Mouse (Mus musculus) liver, embryonic 14.5 days (tissue): ENCODE data around the gene Fam174b. TPM values are rescaled to one million over a fixed set of nuclear protein-coding genes. Genes with fewer than 3 reads are reported as not detected.

ENCODE experiments used
- ATAC-seq: fragments of 200-750 bp; cut with Nextera tagmentation; 2 replicates; pipeline ENCODE4 v1.8.0; 2017; ENCODE audit warnings: moderate number of reproducible peaks, mild to moderate bottlenecking, moderate library complexity; ENCODE audit not compliant: insufficient read depth
- DNase-seq, 3 experiments: peaks; one replicate each; pipeline ENCODE4 v3.0.0-alpha.2; 2012 to 2013; ENCODE audit warnings: low read depth in 3 of 3, low spot score in 3 of 3
- H3K27ac ChIP-seq: fragments of 300-500 bp; sonication (generic); 2 replicates; pipeline ENCODE4 v1.5.1; 2014; ENCODE audit warnings: moderate library complexity, mild to moderate bottlenecking, control low read depth, inconsistent platforms
- H3K27me3 ChIP-seq: fragments of 300-500 bp; sonication (generic); 2 replicates; pipeline ENCODE4 v1.6.1; 2014; ENCODE audit warnings: mild to moderate bottlenecking, low read length, moderate library complexity; ENCODE audit not compliant: control insufficient read depth, insufficient read depth
- H3K36me3 ChIP-seq: fragments of 300-500 bp; sonication (generic); replicated peaks from 2 replicates; pipeline ENCODE4 v1.6.1; 2014; ENCODE audit warnings: low read depth; ENCODE audit not compliant: control insufficient read depth, insufficient read depth
- H3K4me1 ChIP-seq, 2 experiments: fragments of 200-500 bp in 1 of 2; fragments of 300-500 bp in 1 of 2; sonication (generic) in 1 of 2; replicated peaks; 2 replicates each; pipeline ENCODE4 v1.6.1; 2012 to 2014; ENCODE audit warnings: antibody characterized with exemption in 1 of 2, inconsistent platforms in 1 of 2, low read length in 1 of 2; ENCODE audit not compliant: control insufficient read depth in 2 of 2, insufficient read depth in 2 of 2
- H3K4me2 ChIP-seq: fragments of 300-500 bp; sonication (generic); 2 replicates; pipeline ENCODE4 v1.6.1; 2014; ENCODE audit warnings: low read depth, mild to moderate bottlenecking, control low read depth, moderate library complexity
- H3K4me3 ChIP-seq, 2 experiments: fragments of 200-500 bp in 1 of 2; fragments of 300-500 bp in 1 of 2; sonication (generic) in 1 of 2; 2 replicates each; pipeline ENCODE4 v1.5.1; 2012 to 2014; ENCODE audit warnings: low read depth in 2 of 2, low read length in 2 of 2, mild to moderate bottlenecking in 2 of 2, control low read depth in 1 of 2, inconsistent platforms in 1 of 2, moderate library complexity in 1 of 2; ENCODE audit not compliant: insufficient read depth in 1 of 2
- H3K9ac ChIP-seq: fragments of 300-500 bp; sonication (generic); replicated peaks from 2 replicates; pipeline ENCODE4 v1.6.1; 2014; ENCODE audit warnings: mild to moderate bottlenecking, control low read depth, moderate library complexity
- H3K9me3 ChIP-seq: fragments of 300-500 bp; sonication (generic); 2 replicates; pipeline ENCODE4 v1.6.1; 2016; ENCODE audit warnings: low read length, mixed read lengths; ENCODE audit not compliant: control insufficient read depth
- CTCF ChIP-seq: IDR thresholded peaks from 2 replicates; pipeline ENCODE4 v1.5.1; 2016; ENCODE audit warnings: antibody characterized with exemption, low read depth, control low read depth
- EP300 ChIP-seq: IDR thresholded peaks from 2 replicates; pipeline ENCODE4 v1.6.1; 2016; ENCODE audit warnings: antibody characterized with exemption, low read depth
- WGBS: fragments of 180-500 bp; shearing (Covaris S2); extraction: QIAGEN DNeasy Blood & Tissue Kit; methylation state at CpG from one replicate; pipeline ENCODE4 v1.1.7; 2014; ENCODE audit not compliant: insufficient replicate concordance; 5-methylcytosine and 5-hydroxymethylcytosine counted together
- polyA plus RNA-seq, 2 experiments: library from polyadenylated mRNA; depleted of rRNA in 1 of 2; stranded (reverse) in 1 of 2; unstranded in 1 of 2; fragments of >200 nt; fragmentation: Nextera tagmentation in 1 of 2; extraction: Ambion mirVana in 1 of 2; gene quantifications; 2 replicates each; pipeline versions ENCODE4 v1.2.1 to v1.2.3; 2012 to 2014

Gene Fam174b
- polyA plus RNA-seq, 2 experiments, result 1.6 to 2.3 TPM

DNA sequence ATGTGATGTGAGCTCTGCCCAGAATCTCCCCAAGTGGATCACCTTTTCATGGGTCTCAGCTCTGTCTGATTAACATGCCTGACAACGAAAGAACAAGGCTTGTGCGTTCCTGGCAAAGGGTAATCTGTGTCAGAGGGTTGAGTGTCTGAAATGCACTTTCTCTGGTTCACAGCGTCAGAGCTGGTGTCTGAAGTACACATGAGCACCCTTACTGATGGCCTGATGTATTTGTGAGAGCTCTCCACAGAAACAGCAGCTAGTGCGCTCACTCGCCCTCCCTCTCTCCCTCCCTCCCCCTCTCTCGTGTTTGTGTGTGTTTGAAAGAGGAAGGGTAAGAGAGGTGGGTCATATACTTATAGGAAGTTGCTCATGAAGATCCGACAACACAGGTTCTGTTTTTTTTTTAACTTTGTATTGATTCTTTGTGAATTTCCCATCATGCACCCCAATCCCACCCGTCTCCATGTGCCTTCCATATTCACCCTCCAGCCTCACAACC lies 21.6 kb downstream of the Fam174b start:
- Histone ChIP-seq H3K27me3 (no peaks in the 10 kb centered on the region), H3K4me3 (no peak overlapping the region), H3K9me3 (no peaks in the 10 kb centered on the region), H3K36me3 (no peaks in the 10 kb centered on the region), H3K27ac (no peak overlapping the region), H3K9ac (no peak overlapping the region), H3K4me1 (peaks cover 16 to 19% of the 10 kb centered on the region in 2 experiments), H3K4me2 (no peak overlapping the region)
- ATAC-seq, result no peak
- DNase-seq, result no peak
- WGBS, result 50% methylated on average over 8 of the region's 8 CpGs
- no peak for TF ChIP-seq CTCF
- TF ChIP-seq EP300, result no peak

GRCm38 (mm10) chr7:73764679-73765078 lies 24.6 kb downstream of the Fam174b start:
- WGBS, result 38% methylated on average over 5 of the region's 5 CpGs
- Histone ChIP-seq H3K27ac (peak overlapping the region; percentile 68), H3K4me3 (no peak overlapping the region), H3K9ac (no peak overlapping the region), H3K4me1 (peaks cover 16 to 19% of the 10 kb centered on the region in 2 experiments), H3K4me2 (no peak overlapping the region), H3K36me3 (no peaks in the 10 kb centered on the region), H3K27me3 (no peaks in the 10 kb centered on the region), H3K9me3 (no peaks in the 10 kb centered on the region)
- no peak for DNase-seq
- no peak for TF ChIP-seq CTCF
- peak; percentile 15; the same call in 1 of the 2 replicates for TF ChIP-seq EP300
- no peak for ATAC-seq

GRCm38 (mm10) chr7:73765186-73765903 lies 25.2 kb downstream of the Fam174b start:
- H3K4me3 ChIP-seq, result no peak overlapping the region
- H3K4me2 ChIP-seq, result peak overlapping the region; percentile 5
- no peaks in the 10 kb centered on the region for H3K9me3 ChIP-seq
- no peaks in the 10 kb centered on the region for H3K36me3 ChIP-seq
- peaks cover 16 to 19% of the 10 kb centered on the region in 2 experiments for H3K4me1 ChIP-seq
- no peak overlapping the region for H3K9ac ChIP-seq
- 8% methylated on average over 7 of the region's 7 CpGs for WGBS
- DNase-seq (peak; percentile 37 to 51 (median 47)), ATAC-seq (peak; percentile 87)
- TF ChIP-seq EP300 (peak; percentile 86), CTCF (no peak)
- H3K27ac ChIP-seq, result peak overlapping the region; percentile 68
- no peaks in the 10 kb centered on the region for H3K27me3 ChIP-seq

DNA sequence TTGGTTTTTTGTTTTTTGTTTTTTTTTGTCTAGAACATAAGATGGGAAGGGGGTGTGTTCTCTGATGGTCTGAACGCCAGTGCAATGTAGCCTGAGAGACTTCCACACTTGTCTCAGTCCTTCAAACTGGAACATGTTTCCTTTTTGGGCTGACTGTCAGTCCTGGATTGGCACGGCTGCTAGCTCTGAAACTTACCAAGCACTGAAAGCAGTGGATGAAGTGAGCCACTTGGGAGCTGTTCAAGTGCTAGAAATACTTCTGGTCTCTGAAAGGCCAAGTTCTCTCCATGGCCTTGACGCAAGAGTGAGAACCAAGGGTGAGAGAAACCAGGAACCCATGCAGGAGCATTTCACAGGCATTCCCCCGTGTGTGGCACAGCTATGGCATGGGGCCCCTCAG lies 29.1 kb downstream of the Fam174b start:
- Histone ChIP-seq H3K4me1 (peaks cover 16 to 19% of the 10 kb centered on the region in 2 experiments), H3K9ac (no peak overlapping the region), H3K27me3 (no peaks in the 10 kb centered on the region), H3K36me3 (no peaks in the 10 kb centered on the region), H3K27ac (no peak overlapping the region), H3K4me3 (no peak overlapping the region), H3K9me3 (no peaks in the 10 kb centered on the region), H3K4me2 (no peak overlapping the region)
- WGBS, result 74% methylated on average over 4 of the region's 4 CpGs
- ATAC-seq, result no peak
- no peak for DNase-seq
- TF ChIP-seq EP300, result no peak
- TF ChIP-seq CTCF, result no peak

GRCm38 (mm10) chr7:73771384-73772274 lies 31.5 kb downstream of the Fam174b start:
- ATAC-seq, result peak; percentile 31; the same call in 1 of the 2 replicates
- DNase-seq, result no peak
- peak overlapping the region; percentile 41 for H3K4me2 ChIP-seq
- H3K9me3 ChIP-seq, result no peaks in the 10 kb centered on the region
- no peak overlapping the region for H3K27ac ChIP-seq
- H3K4me3 ChIP-seq, result peak overlapping the region; percentile 17 to 32; a peak in 2 of 4 replicates
- no peaks in the 10 kb centered on the region for H3K36me3 ChIP-seq
- H3K4me1 ChIP-seq, result no peaks in the 10 kb centered on the region; a peak in 1 of 4 replicates
- H3K9ac ChIP-seq, result no peak overlapping the region
- TF ChIP-seq EP300, result no peak
- 0 out of 2 replicates have a peak, but pooled peaks have one; percentile 8 for TF ChIP-seq CTCF
- H3K27me3 ChIP-seq, result no peaks in the 10 kb centered on the region
- WGBS, result 19% methylated on average over 19 of the region's 19 CpGs
